Mouse (Mus musculus) right cerebral cortex, adult 18-20 months (tissue): Measurements from ENCODE around the gene Mif4gd.
"Not testable (repeated sequence)": the region's sequence is repeated elsewhere in the genome, so short reads cannot be mapped to it uniquely, and the experiment has no call there.

Experiments used
- DNase-seq: peaks from one replicate; pipeline ENCODE4 v3.0.0; 2022; ENCODE audit warnings: mixed read lengths

Gene Mif4gd

GRCm38 (mm10) chr11:115612410-115613137 lies at the start of gene Mif4gd:
Gene Mif4gd, minus strand, starts transcription at chr11:115612969.
- DNase-seq, result peak; percentile 75

- peak; percentile 82 for DNase-seq
Observed at GRCm38 (mm10) chr11:115660376-115660775, 47.6 kb upstream of the Mif4gd start.

- DNase-seq, result peak; percentile 62
Observed at GRCm38 (mm10) chr11:115658521-115658920, 45.8 kb upstream of the Mif4gd start.

GRCm38 (mm10) chr11:115654128-115654527 lies 41.4 kb upstream of the Mif4gd start:
- DNase-seq, result no peak

- DNase-seq, result no peak
Observed at GRCm38 (mm10) chr11:115653194-115653593, 40.4 kb upstream of the Mif4gd start.

- no peak for DNase-seq
Observed at GRCm38 (mm10) chr11:115651680-115652079, 38.9 kb upstream of the Mif4gd start.

- DNase-seq, result peak; percentile 64
Observed at GRCm38 (mm10) chr11:115649706-115650105, 36.9 kb upstream of the Mif4gd start.

- peak; percentile 67 for DNase-seq
Observed at GRCm38 (mm10) chr11:115647459-115647858, 34.7 kb upstream of the Mif4gd start.

- no peak for DNase-seq
Observed at GRCm38 (mm10) chr11:115646439-115646838, 33.7 kb upstream of the Mif4gd start.

GRCm38 (mm10) chr11:115645498-115645897 lies 32.7 kb upstream of the Mif4gd start:
- not testable (repeated sequence) for DNase-seq

GRCm38 (mm10) chr11:115644308-115644707 lies 31.5 kb upstream of the Mif4gd start:
- no peak for DNase-seq

GRCm38 (mm10) chr11:115643265-115643664 lies 30.5 kb upstream of the Mif4gd start:
- DNase-seq, result no peak

GRCm38 (mm10) chr11:115642705-115643104 lies 29.9 kb upstream of the Mif4gd start:
- DNase-seq, result no peak

GRCm38 (mm10) chr11:115641664-115642036 lies 28.9 kb upstream of the Mif4gd start:
- DNase-seq, result no peak

GRCm38 (mm10) chr11:115640978-115641663 lies 28.4 kb upstream of the Mif4gd start:
- DNase-seq, result peak; percentile 47

GRCm38 (mm10) chr11:115640311-115640828 lies 27.6 kb upstream of the Mif4gd start:
- no peak for DNase-seq

- DNase-seq, result no peak
Observed at GRCm38 (mm10) chr11:115639540-115639939, 26.8 kb upstream of the Mif4gd start.

- no peak for DNase-seq
Observed at GRCm38 (mm10) chr11:115638498-115639409, 26.0 kb upstream of the Mif4gd start.

GRCm38 (mm10) chr11:115636960-115637359 lies 24.2 kb upstream of the Mif4gd start:
- no peak for DNase-seq

GRCm38 (mm10) chr11:115635484-115635883 lies 22.7 kb upstream of the Mif4gd start:
- DNase-seq, result no peak

GRCm38 (mm10) chr11:115635041-115635440 lies 22.3 kb upstream of the Mif4gd start:
- no peak for DNase-seq

- no peak for DNase-seq
Observed at GRCm38 (mm10) chr11:115634109-115634508, 21.3 kb upstream of the Mif4gd start.

GRCm38 (mm10) chr11:115632862-115633261 lies 20.1 kb upstream of the Mif4gd start:
- DNase-seq, result no peak
